Mouse (Mus musculus) heart, adult 8-10 months (tissue): ENCODE results near the gene Gm21761. TPM values are rescaled to one million over a fixed set of nuclear protein-coding genes. Genes with fewer than 3 reads are reported as not detected.
"Not testable (repeated sequence)": the region's sequence is repeated elsewhere in the genome, so short reads cannot be mapped to it uniquely, and the experiment has no call there.

Source experiments
- DNase-seq: peaks from one replicate; pipeline ENCODE4 v3.0.0; 2022; ENCODE audit warnings: low spot score
- total RNA-seq, 4 experiments: library from RNA; stranded (reverse); gene quantifications; 2 replicates each; pipeline ENCODE4 v1.2.4; 2022

The Gm21761 gene
- not detected for total RNA-seq

- DNase-seq, result not testable (repeated sequence)
Observed at GRCm38 (mm10) chr13:119929172-119929571, at the start of gene Gm21761. TSS of gene Gm21761 (minus strand) at chr13:119929272.

- DNase-seq, result not testable (repeated sequence)
Observed at GRCm38 (mm10) chr13:119969163-119969562, 40.1 kb upstream of the Gm21761 start.

GRCm38 (mm10) chr13:119968193-119968592 is 39.1 kb upstream of the Gm21761 start:
- not testable (repeated sequence) for DNase-seq

GRCm38 (mm10) chr13:119965968-119966367 is 36.9 kb upstream of the Gm21761 start:
- DNase-seq, result peak; percentile 6

- not testable (repeated sequence) for DNase-seq
Observed at GRCm38 (mm10) chr13:119965302-119965952, 36.4 kb upstream of the Gm21761 start.

- not testable (repeated sequence) for DNase-seq
Observed at GRCm38 (mm10) chr13:119962856-119963255, 33.8 kb upstream of the Gm21761 start.

GRCm38 (mm10) chr13:119955567-119955966 is 26.5 kb upstream of the Gm21761 start:
- not testable (repeated sequence) for DNase-seq

GRCm38 (mm10) chr13:119955089-119955488 is 26.0 kb upstream of the Gm21761 start:
- not testable (repeated sequence) for DNase-seq

GRCm38 (mm10) chr13:119950706-119951105 is 21.6 kb upstream of the Gm21761 start, which contains the start of gene B020031M17Rik:
TSS of gene B020031M17Rik (minus strand) at chr13:119950806.
- DNase-seq, result not testable (repeated sequence)

- DNase-seq, result not testable (repeated sequence)
Observed at GRCm38 (mm10) chr13:119924597-119925340, 4.3 kb downstream of the Gm21761 start.

GRCm38 (mm10) chr13:119916966-119917722 is 11.9 kb downstream of the Gm21761 start:
- not testable (repeated sequence) for DNase-seq

GRCm38 (mm10) chr13:119916449-119916848 is 12.6 kb downstream of the Gm21761 start:
- DNase-seq, result not testable (repeated sequence)

- DNase-seq, result not testable (repeated sequence)
Observed at GRCm38 (mm10) chr13:119898549-119898948, 30.5 kb downstream of the Gm21761 start.

- DNase-seq, result not testable (repeated sequence)
Observed at GRCm38 (mm10) chr13:119894685-119895084, 34.4 kb downstream of the Gm21761 start, which contains the start of gene Tcstv1. TSS of gene Tcstv1 (minus strand) at chr13:119894785.

- not testable (repeated sequence) for DNase-seq
Observed at GRCm38 (mm10) chr13:119886896-119887295, 42.2 kb downstream of the Gm21761 start.

GRCm38 (mm10) chr13:119864395-119864999 is 64.6 kb downstream of the Gm21761 start:
- DNase-seq, result not testable (repeated sequence)

- DNase-seq, result not testable (repeated sequence)
Observed at GRCm38 (mm10) chr13:119862399-119862798, 66.7 kb downstream of the Gm21761 start.
